Mouse (Mus musculus): ENCODE data around the gene Trim59. TPM values are rescaled to one million over a fixed set of nuclear protein-coding genes. Genes with fewer than 3 reads are reported as not detected.
A peak's percentile ranks its signal among the peaks of the same experiment; 100 is the strongest.
"Not testable (repeated sequence)": the region's sequence is repeated elsewhere in the genome, so short reads cannot be mapped to it uniquely, and the experiment has no call there.

Gene Trim59
- polyA plus RNA-seq, 1 experiment from 2014 or later: 132 TPM

- ATAC-seq: peak; percentile 79
- Histone ChIP-seq H3K9ac (peak overlapping the region; percentile 97), H3K4me3 (peak overlapping the region; percentile 87), H3K9me3 (replicated peaks) (no peaks in the 10 kb centered on the region), H3K27ac (peak overlapping the region; percentile 95), H3K4me1 (peaks cover 35% of the 10 kb centered on the region), H3K27me3 (no peaks in the 10 kb centered on the region), H3K4me2 (peak overlapping the region; percentile 69), H3K36me3 (ENCODE audit: poor library complexity, severe bottlenecking) (peaks cover 13% of the 10 kb centered on the region)
- under 1% methylated on average over 30 of the region's 42 CpGs for WGBS
Observed at GRCm38 (mm10) chr3:69044167-69044591, 376 bp downstream of the Trim59 start.

GRCm38 (mm10) chr3:69041298-69041697 lies 3.3 kb downstream of the Trim59 start:
- no peaks in the 10 kb centered on the region for H3K27me3 ChIP-seq
- H3K4me3 ChIP-seq: peak overlapping the region; percentile 20
- no peak for ATAC-seq
- H3K4me2 ChIP-seq: peak overlapping the region; percentile 36
- H3K9me3 ChIP-seq (replicated peaks): no peaks in the 10 kb centered on the region
- H3K9ac ChIP-seq: no peak overlapping the region
- no peak overlapping the region for H3K27ac ChIP-seq
- 71% methylated on average over 5 of the region's 5 CpGs for WGBS
- peaks cover 35% of the 10 kb centered on the region for H3K4me1 ChIP-seq
- peaks cover 28% of the 10 kb centered on the region for H3K36me3 ChIP-seq (ENCODE audit: poor library complexity, severe bottlenecking)

DNA sequence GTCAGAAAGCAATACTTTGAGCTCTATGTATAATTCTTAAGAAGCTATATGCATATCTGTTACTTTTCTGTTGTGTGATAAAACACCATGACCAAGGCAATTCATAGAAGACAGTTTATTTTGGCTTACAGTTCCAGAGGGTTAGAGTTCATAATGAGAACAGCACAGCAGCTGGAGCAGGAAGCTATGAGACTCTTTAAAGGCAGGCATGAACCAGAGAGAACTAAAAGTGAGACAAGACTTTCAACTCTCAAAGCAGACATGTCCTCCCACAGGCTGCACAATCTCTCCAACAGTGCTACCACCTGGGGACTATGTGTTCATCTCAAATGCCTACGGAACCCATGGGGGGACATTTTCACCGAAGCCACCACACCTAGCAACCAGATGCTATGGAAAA lies 4.5 kb downstream of the Trim59 start:
- no peak overlapping the region for H3K27ac ChIP-seq
- no peaks in the 10 kb centered on the region for H3K9me3 ChIP-seq (replicated peaks)
- ATAC-seq: no peak
- no peak overlapping the region for H3K9ac ChIP-seq
- peak overlapping the region; percentile 20 for H3K4me3 ChIP-seq
- H3K4me2 ChIP-seq: peak overlapping the region; percentile 36
- H3K27me3 ChIP-seq: no peaks in the 10 kb centered on the region
- H3K36me3 ChIP-seq (ENCODE audit: poor library complexity, severe bottlenecking): peaks cover 31% of the 10 kb centered on the region
- H3K4me1 ChIP-seq: peaks cover 27% of the 10 kb centered on the region
- 91% methylated on average over 2 of the region's 2 CpGs for WGBS

DNA sequence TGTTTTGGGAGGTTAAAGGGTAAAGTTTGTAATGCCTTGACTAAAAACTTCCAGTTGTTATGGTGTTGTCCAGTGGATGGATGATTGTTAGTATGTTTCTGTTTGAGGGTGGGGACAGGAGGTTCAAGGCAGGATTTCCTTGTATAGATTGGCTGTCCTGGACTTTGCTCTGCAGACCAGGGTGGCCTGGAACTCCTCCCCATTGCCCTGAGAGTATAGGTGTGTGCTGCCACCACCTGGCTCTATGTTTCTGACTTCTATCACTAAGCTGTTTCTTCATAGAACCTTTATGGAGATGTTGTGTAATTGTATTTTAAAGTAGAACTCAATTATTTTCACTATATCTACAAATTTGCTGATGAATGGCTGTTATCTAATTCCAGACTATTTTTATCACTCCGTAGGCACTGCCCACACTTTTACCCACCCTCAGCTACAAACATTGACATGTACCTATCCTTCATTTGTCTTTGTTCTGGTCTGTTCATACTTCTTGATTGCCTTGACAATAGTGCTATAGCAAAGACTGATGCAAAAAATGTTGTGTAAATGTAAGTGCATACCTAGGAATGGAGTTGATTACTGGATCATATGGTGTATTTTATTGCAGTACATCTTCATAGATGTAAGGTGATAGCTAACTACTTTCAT lies 18.3 kb downstream of the Trim59 start:
- H3K27ac ChIP-seq: no peak overlapping the region
- H3K4me1 ChIP-seq: no peaks in the 10 kb centered on the region
- H3K9ac ChIP-seq: no peak overlapping the region
- H3K27me3 ChIP-seq: no peaks in the 10 kb centered on the region
- no peak for ATAC-seq
- H3K36me3 ChIP-seq (ENCODE audit: poor library complexity, severe bottlenecking): peaks cover 71% of the 10 kb centered on the region
- no peaks in the 10 kb centered on the region for H3K9me3 ChIP-seq (replicated peaks)
- WGBS: 98% methylated on average over 1 of the region's 1 CpGs
- no peak overlapping the region for H3K4me3 ChIP-seq
- H3K4me2 ChIP-seq: no peak overlapping the region

DNA sequence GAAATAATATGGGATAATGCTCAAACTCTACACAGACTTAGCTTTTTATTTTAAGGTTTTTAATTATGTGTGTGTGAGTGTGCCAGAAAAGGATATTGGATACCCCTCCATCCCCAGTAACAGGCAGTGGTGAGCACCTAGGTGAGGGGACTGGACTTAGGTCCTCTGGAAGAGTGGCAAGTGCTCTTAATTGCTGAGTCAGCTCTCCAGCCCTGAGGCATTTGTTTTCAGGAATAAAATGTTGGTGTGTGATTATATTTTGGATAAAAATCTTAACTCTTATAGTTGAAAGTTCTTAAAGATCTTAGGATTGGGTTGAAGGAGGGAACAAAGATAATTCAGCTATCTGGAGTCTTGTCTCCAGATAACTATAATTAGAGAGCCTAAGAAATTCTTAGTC lies 23.8 kb downstream of the Trim59 start:
- no peak overlapping the region for H3K9ac ChIP-seq
- H3K27me3 ChIP-seq: no peaks in the 10 kb centered on the region
- H3K36me3 ChIP-seq (ENCODE audit: poor library complexity, severe bottlenecking): peaks cover 61% of the 10 kb centered on the region
- H3K4me2 ChIP-seq: no peak overlapping the region
- H3K9me3 ChIP-seq (replicated peaks): no peaks in the 10 kb centered on the region
- no peak for ATAC-seq
- H3K27ac ChIP-seq: no peak overlapping the region
- H3K4me3 ChIP-seq: no peak overlapping the region
- no peaks in the 10 kb centered on the region for H3K4me1 ChIP-seq

- ATAC-seq: no peak
- H3K4me3 ChIP-seq: no peak overlapping the region
- WGBS: 94% methylated on average over 2 of the region's 2 CpGs
- no peaks in the 10 kb centered on the region for H3K27me3 ChIP-seq
- no peak overlapping the region for H3K27ac ChIP-seq
- H3K9me3 ChIP-seq (replicated peaks): no peaks in the 10 kb centered on the region
- no peak overlapping the region for H3K4me2 ChIP-seq
- no peak overlapping the region for H3K9ac ChIP-seq
- H3K4me1 ChIP-seq: no peaks in the 10 kb centered on the region
- H3K36me3 ChIP-seq (ENCODE audit: poor library complexity, severe bottlenecking): peaks cover 58% of the 10 kb centered on the region
Observed at GRCm38 (mm10) chr3:69020285-69020684, 24.3 kb downstream of the Trim59 start.

DNA sequence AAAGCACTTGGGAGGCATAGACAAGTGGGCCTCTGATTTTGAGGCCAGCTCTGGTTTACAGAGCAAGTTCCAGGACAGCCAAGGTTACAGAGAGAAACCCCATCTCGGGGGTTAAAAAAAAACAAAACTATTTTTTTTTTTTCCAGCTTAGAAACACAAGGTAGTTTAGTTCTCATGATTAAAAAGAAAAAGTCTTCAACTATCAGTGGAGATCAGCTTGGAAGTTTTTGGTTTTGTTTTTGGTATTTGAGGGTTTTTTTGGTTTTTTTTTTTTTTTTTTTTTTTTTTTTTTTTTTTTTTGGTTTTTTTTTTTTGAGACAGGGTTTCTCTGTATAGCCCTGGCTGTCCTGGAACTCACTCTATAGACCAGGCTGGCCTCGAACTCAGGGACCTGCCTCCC lies 25.9 kb downstream of the Trim59 start:
- H3K4me2 ChIP-seq; H3K27ac ChIP-seq; H3K27me3 ChIP-seq; ATAC-seq; H3K4me1 ChIP-seq; H3K9ac ChIP-seq; H3K4me3 ChIP-seq; H3K9me3 ChIP-seq (replicated peaks): not testable (repeated sequence)
- WGBS: 99% methylated on average over 2 of the region's 2 CpGs
- H3K36me3 ChIP-seq (ENCODE audit: poor library complexity, severe bottlenecking): peaks cover 52% of the 10 kb centered on the region

- H3K4me2 ChIP-seq: no peak overlapping the region
- H3K36me3 ChIP-seq (ENCODE audit: poor library complexity, severe bottlenecking): peaks cover 46% of the 10 kb centered on the region
- no peak overlapping the region for H3K27ac ChIP-seq
- H3K9ac ChIP-seq: no peak overlapping the region
- no peak overlapping the region for H3K4me3 ChIP-seq
- H3K9me3 ChIP-seq (replicated peaks): no peaks in the 10 kb centered on the region
- no peak for ATAC-seq
- H3K27me3 ChIP-seq: no peaks in the 10 kb centered on the region
- 94% methylated on average over 3 of the region's 3 CpGs for WGBS
- no peaks in the 10 kb centered on the region for H3K4me1 ChIP-seq
Observed at GRCm38 (mm10) chr3:69017181-69017580, 27.4 kb downstream of the Trim59 start.

- no peaks in the 10 kb centered on the region for H3K27me3 ChIP-seq
- H3K27ac ChIP-seq: no peak overlapping the region
- WGBS: 87% methylated on average over 2 of the region's 2 CpGs
- peaks cover 6% of the 10 kb centered on the region; the same call in 1 of the 2 replicates for H3K36me3 ChIP-seq (ENCODE audit: poor library complexity, severe bottlenecking)
- no peak overlapping the region for H3K4me3 ChIP-seq
- no peaks in the 10 kb centered on the region for H3K9me3 ChIP-seq (replicated peaks)
- no peak overlapping the region for H3K9ac ChIP-seq
- no peak for ATAC-seq
- peaks cover 25% of the 10 kb centered on the region for H3K4me1 ChIP-seq
- H3K4me2 ChIP-seq: no peak overlapping the region
Observed at GRCm38 (mm10) chr3:69008873-69009272, 35.7 kb downstream of the Trim59 start.

GRCm38 (mm10) chr3:69006246-69006760 lies 38.3 kb downstream of the Trim59 start:
- Histone ChIP-seq H3K9me3 (replicated peaks) (no peaks in the 10 kb centered on the region), H3K4me2 (peak overlapping the region; percentile 84), H3K36me3 (ENCODE audit: poor library complexity, severe bottlenecking) (no peaks in the 10 kb centered on the region), H3K27ac (peak overlapping the region; percentile 93; the same call in 1 of the 2 replicates), H3K4me3 (peak overlapping the region; percentile 99), H3K4me1 (peaks cover 35% of the 10 kb centered on the region), H3K9ac (peak overlapping the region; percentile 94), H3K27me3 (no peaks in the 10 kb centered on the region)
- WGBS: 6% methylated on average over 21 of the region's 21 CpGs
- ATAC-seq: no peak

DNA sequence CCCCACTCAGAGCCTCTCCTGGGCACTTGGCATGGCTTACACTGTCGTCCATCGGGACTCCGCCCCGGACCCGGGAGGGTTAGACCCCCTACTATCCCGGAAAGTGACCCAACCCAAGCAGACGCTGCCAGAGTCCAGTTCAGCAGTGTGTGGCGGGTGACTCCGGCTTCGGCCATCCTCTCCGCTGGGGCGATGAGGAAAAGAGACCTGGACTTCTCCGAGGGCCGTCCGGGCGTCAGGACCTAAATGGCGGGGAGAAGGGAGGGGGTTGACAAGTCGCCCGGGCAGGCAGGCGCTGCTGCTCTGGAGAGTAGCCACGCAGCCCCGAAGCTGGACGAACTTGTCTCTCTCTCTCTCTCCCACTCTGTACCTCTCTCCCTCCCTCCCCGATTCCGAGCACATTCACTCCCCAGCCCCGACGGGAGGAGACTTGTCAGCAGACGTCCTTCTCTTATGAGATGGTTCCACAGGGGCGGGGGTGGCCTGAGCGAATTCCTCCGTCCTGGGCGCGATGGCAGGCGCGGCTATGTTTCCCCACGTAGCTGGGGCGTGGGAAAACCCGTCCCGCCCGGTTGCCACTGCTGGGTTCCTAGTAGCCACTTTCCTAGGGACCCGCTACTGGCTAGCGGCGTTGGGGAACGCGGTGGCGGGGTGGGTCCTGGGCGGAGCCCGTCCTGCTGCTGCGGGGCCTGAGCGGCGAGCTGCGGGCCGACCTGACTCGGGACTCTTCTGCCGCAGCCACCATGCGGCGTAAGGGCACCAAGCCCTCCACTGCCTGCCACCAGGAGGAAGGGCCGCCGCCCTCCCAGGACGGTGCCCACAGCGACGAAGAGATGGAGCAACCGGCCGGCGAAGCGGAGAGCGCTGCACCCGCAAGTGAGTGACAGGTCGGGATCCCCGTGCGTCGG lies 39.0 kb downstream of the Trim59 start:
- peak; percentile 62 for ATAC-seq
- Histone ChIP-seq H3K36me3 (ENCODE audit: poor library complexity, severe bottlenecking) (no peaks in the 10 kb centered on the region), H3K4me2 (peak overlapping the region; percentile 84), H3K27ac (peak overlapping the region; percentile 93), H3K27me3 (no peaks in the 10 kb centered on the region), H3K4me3 (peak overlapping the region; percentile 99), H3K4me1 (peaks cover 35% of the 10 kb centered on the region), H3K9ac (peak overlapping the region; percentile 94), H3K9me3 (replicated peaks) (no peaks in the 10 kb centered on the region)
- under 1% methylated on average over 71 of the region's 72 CpGs for WGBS
